Mouse (Mus musculus) neural tube, embryonic 11.5 days (tissue): ENCODE measurements around the gene Hs3st3a1. TPM values are rescaled to one million over a fixed set of nuclear protein-coding genes. Genes with fewer than 3 reads are reported as not detected.

Source experiments
- ATAC-seq: fragments of 200-750 bp; cut with Nextera tagmentation; 2 replicates; pipeline ENCODE4 v1.8.0; 2017; ENCODE audit warnings: moderate number of reproducible peaks, mild to moderate bottlenecking, moderate TSS enrichment, moderate library complexity; ENCODE audit not compliant: insufficient read depth, low FRiP score, low TSS enrichment
- DNase-seq: peaks from one replicate; pipeline ENCODE4 v3.0.0-alpha.2; 2015; ENCODE audit warnings: low spot score
- H3K27ac ChIP-seq: fragments of 300-500 bp; sonication (generic); 2 replicates; pipeline ENCODE4 v1.5.1; 2014; ENCODE audit warnings: low read depth, mild to moderate bottlenecking, low read length
- H3K27me3 ChIP-seq: fragments of 300-500 bp; sonication (generic); 2 replicates; pipeline ENCODE4 v1.6.1; 2014; ENCODE audit warnings: mild to moderate bottlenecking, low read length, mixed read lengths; ENCODE audit not compliant: control insufficient read depth, insufficient read depth
- H3K36me3 ChIP-seq: fragments of 300-500 bp; sonication (generic); 2 replicates; pipeline ENCODE4 v1.6.1; 2014; ENCODE audit warnings: mild to moderate bottlenecking, low read length, moderate library complexity, mixed read lengths; ENCODE audit not compliant: control insufficient read depth, insufficient read depth
- H3K4me1 ChIP-seq: fragments of 300-500 bp; sonication (generic); 2 replicates; pipeline ENCODE4 v1.6.1; 2014; ENCODE audit warnings: low read length, mixed read lengths; ENCODE audit not compliant: control insufficient read depth, insufficient read depth
- H3K4me2 ChIP-seq: fragments of 300-500 bp; sonication (generic); 2 replicates; pipeline ENCODE4 v1.6.1; 2014; ENCODE audit warnings: low read depth, mild to moderate bottlenecking, moderate library complexity
- H3K4me3 ChIP-seq: fragments of 300-500 bp; sonication (generic); 2 replicates; pipeline ENCODE4 v1.5.1; 2014; ENCODE audit warnings: low read depth, low read length
- H3K9ac ChIP-seq: fragments of 300-500 bp; sonication (generic); 2 replicates; pipeline ENCODE4 v1.6.1; 2014; ENCODE audit warnings: mild to moderate bottlenecking, low read length
- H3K9me3 ChIP-seq: fragments of 300-500 bp; sonication (generic); 2 replicates; pipeline ENCODE4 v1.6.1; 2016; ENCODE audit warnings: low read length; ENCODE audit not compliant: control insufficient read depth
- WGBS: fragments of 180-500 bp; shearing (Covaris S2); extraction: QIAGEN DNeasy Blood & Tissue Kit; methylation state at CpG from one replicate; pipeline ENCODE4 v1.1.7; 2014; 5-methylcytosine and 5-hydroxymethylcytosine counted together
- polyA plus RNA-seq: library from polyadenylated mRNA; unstranded; fragments of >200 nt; fragmentation: Nextera tagmentation; extraction: Ambion mirVana; gene quantifications from 2 replicates; pipeline ENCODE4 v1.2.1, GENCODE M21; 2014

Gene Hs3st3a1
- polyA plus RNA-seq, 1 experiment from 2014 or later: 3.0 TPM

GRCm38 (mm10) chr11:64523993-64524570 lies 89.0 kb downstream of the Hs3st3a1 start:
- ATAC-seq (no peak), DNase-seq (no peak)
- Histone ChIP-seq H3K4me3 (no peak overlapping the region), H3K4me1 (no peaks in the 10 kb centered on the region), H3K9me3 (no peaks in the 10 kb centered on the region), H3K9ac (no peak overlapping the region), H3K4me2 (no peak overlapping the region), H3K27me3 (peaks cover 3% of the 10 kb centered on the region; the same call in 1 of the 2 replicates), H3K27ac (no peak overlapping the region), H3K36me3 (no peaks in the 10 kb centered on the region)
- WGBS: 91% methylated on average over 8 of the region's 8 CpGs

- WGBS: 90% methylated on average over 3 of the region's 3 CpGs
- Histone ChIP-seq H3K36me3 (no peaks in the 10 kb centered on the region), H3K27ac (no peak overlapping the region), H3K27me3 (no peaks in the 10 kb centered on the region), H3K4me1 (no peaks in the 10 kb centered on the region), H3K4me2 (no peak overlapping the region), H3K4me3 (no peak overlapping the region), H3K9ac (no peak overlapping the region), H3K9me3 (no peaks in the 10 kb centered on the region)
- DNase-seq (no peak), ATAC-seq (no peak)
Measured at GRCm38 (mm10) chr11:64537230-64537629, 102.1 kb downstream of the Hs3st3a1 start.

GRCm38 (mm10) chr11:64541866-64542265 lies 106.7 kb downstream of the Hs3st3a1 start:
- Histone ChIP-seq H3K27me3 (no peaks in the 10 kb centered on the region), H3K4me1 (no peaks in the 10 kb centered on the region), H3K9me3 (no peaks in the 10 kb centered on the region), H3K27ac (no peak overlapping the region), H3K36me3 (no peaks in the 10 kb centered on the region), H3K9ac (no peak overlapping the region), H3K4me2 (no peak overlapping the region), H3K4me3 (no peak overlapping the region)
- ATAC-seq: no peak
- 82% methylated on average over 9 of the region's 9 CpGs for WGBS
- no peak for DNase-seq

DNA sequence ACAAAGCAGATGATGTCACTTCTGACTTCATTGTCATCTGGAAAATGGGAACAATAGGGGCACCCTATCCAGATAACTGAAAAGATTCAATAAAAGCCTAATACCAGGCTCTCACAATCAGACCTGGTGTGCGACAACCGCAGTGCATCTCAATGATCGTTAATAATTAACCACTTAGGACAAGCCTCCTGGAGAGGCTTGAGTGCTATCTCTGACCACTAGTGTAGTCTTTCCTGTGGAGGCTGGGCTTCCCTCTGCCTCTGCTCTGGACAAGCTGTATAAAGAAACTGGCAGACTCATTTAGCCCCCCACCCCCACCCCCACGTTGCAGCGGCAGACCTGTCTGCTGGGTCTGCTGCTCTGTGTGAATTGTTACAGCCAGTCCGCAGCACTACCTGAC lies 107.2 kb downstream of the Hs3st3a1 start:
- Histone ChIP-seq H3K4me3 (no peak overlapping the region), H3K27me3 (no peaks in the 10 kb centered on the region), H3K9me3 (no peaks in the 10 kb centered on the region), H3K27ac (no peak overlapping the region), H3K4me1 (no peaks in the 10 kb centered on the region), H3K36me3 (no peaks in the 10 kb centered on the region), H3K4me2 (no peak overlapping the region), H3K9ac (no peak overlapping the region)
- WGBS: 23% methylated on average over 6 of the region's 6 CpGs
- ATAC-seq (no peak), DNase-seq (no peak)

DNA sequence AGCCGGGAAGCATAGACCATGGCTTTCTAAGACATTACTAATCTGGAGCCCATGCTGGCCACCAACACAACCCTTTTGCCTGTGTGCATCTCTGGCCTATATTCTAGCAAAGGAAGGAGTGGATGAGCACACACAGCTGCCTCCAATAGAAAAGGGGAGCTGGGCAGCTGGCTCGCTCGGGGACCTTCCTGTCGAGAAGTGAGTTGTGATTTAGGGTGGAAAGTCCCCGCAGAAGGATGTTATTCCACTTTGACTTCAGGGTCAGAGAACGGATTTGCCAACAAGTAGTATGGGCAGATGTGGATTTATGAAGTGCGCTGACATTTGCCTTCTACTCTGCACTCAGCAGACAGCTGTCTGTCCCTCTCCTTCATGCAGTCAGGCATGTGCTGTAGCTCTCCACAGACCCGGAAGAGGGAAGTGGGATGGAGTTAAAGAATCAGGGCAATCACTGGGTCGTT lies 108.1 kb downstream of the Hs3st3a1 start:
- WGBS: 41% methylated on average over 9 of the region's 9 CpGs
- H3K4me1 ChIP-seq: no peaks in the 10 kb centered on the region
- no peak overlapping the region for H3K4me3 ChIP-seq
- H3K9me3 ChIP-seq: no peaks in the 10 kb centered on the region
- H3K4me2 ChIP-seq: no peak overlapping the region
- no peak overlapping the region for H3K27ac ChIP-seq
- no peaks in the 10 kb centered on the region for H3K27me3 ChIP-seq
- H3K9ac ChIP-seq: no peak overlapping the region
- H3K36me3 ChIP-seq: no peaks in the 10 kb centered on the region
- ATAC-seq (no peak), DNase-seq (no peak)

DNA sequence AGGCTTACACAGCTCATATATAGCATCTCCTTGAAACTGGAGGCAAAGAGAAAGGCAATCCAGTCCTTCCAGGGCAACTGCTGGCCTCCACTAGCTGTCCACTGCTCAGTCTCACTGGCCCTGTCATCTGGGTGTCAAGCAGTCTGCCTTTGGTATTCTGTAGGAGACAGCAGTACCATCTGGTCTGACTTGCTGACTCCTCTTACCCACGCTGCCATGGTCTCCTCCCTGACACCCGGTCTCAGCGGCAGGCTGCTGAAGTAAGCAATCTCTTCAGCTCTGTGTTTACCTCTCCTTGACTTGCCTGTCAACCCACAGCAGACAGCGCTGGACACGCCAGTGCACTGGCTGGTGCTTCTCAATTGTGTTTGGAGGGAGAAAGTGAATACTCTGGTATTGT lies 109.1 kb downstream of the Hs3st3a1 start:
- WGBS: 71% methylated on average over 5 of the region's 5 CpGs
- Histone ChIP-seq H3K27me3 (no peaks in the 10 kb centered on the region), H3K36me3 (no peaks in the 10 kb centered on the region), H3K4me1 (no peaks in the 10 kb centered on the region), H3K9ac (no peak overlapping the region), H3K9me3 (no peaks in the 10 kb centered on the region), H3K27ac (no peak overlapping the region), H3K4me3 (no peak overlapping the region), H3K4me2 (no peak overlapping the region)
- DNase-seq (no peak), ATAC-seq (no peak)

DNA sequence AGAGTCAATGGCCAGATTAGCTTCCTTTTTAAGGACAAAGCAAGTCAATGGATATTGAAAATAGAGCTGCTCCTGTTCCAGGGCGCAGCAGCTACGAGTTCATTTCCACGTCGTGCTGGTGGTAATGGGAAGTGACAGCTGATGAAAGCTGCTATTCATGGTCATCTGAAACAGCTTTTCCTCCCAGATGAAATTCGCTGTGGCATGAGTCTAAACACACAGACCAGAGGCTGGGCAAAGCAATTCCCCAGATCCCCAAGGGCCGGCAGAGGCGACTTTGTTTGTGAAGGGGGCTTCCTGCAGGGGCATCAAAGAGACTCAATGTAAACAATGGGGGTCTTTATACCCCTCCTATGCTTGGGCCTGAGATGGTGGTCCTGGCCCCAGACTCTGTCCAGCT lies 114.2 kb downstream of the Hs3st3a1 start:
- WGBS: 51% methylated on average over 7 of the region's 7 CpGs
- no peaks in the 10 kb centered on the region for H3K4me1 ChIP-seq
- H3K4me3 ChIP-seq: no peak overlapping the region
- H3K4me2 ChIP-seq: no peak overlapping the region
- no peak overlapping the region for H3K9ac ChIP-seq
- H3K27ac ChIP-seq: no peak overlapping the region
- no peaks in the 10 kb centered on the region for H3K9me3 ChIP-seq
- DNase-seq: no peak
- H3K36me3 ChIP-seq: no peaks in the 10 kb centered on the region
- no peaks in the 10 kb centered on the region for H3K27me3 ChIP-seq
- ATAC-seq: no peak

- Histone ChIP-seq H3K4me3 (no peak overlapping the region), H3K4me2 (no peak overlapping the region), H3K27me3 (no peaks in the 10 kb centered on the region), H3K36me3 (no peaks in the 10 kb centered on the region), H3K4me1 (no peaks in the 10 kb centered on the region), H3K9ac (no peak overlapping the region), H3K9me3 (no peaks in the 10 kb centered on the region), H3K27ac (no peak overlapping the region)
- 64% methylated on average over 8 of the region's 8 CpGs for WGBS
- DNase-seq (no peak), ATAC-seq (no peak)
Measured at GRCm38 (mm10) chr11:64549955-64550354, 114.8 kb downstream of the Hs3st3a1 start.

DNA sequence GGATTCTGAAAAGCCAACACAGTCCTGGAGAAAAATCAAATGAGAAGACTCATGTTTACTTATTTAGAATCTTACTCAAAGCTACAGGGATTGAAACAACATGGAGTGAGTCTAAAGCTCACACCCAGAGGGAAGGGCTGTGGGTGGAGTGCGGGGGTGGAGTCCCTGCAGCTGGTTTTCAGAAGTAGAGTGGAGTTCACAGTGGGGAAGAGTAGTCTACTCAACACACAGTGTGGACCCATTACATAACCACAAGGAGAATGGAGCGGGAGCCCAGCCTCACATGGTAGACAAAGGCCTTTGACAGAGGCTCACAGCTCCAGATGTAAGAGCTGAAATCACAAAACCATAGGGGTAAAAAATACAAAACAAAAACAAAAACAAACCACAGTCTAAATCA lies 123.2 kb downstream of the Hs3st3a1 start:
- ATAC-seq: no peak
- WGBS: 88% methylated on average over 2 of the region's 2 CpGs

More for the DNA sequence above, 123.2 kb downstream of the Hs3st3a1 start:
- H3K4me1 ChIP-seq: no peaks in the 10 kb centered on the region
- no peak overlapping the region for H3K4me3 ChIP-seq
- H3K9me3 ChIP-seq: no peaks in the 10 kb centered on the region
- H3K27me3 ChIP-seq: no peaks in the 10 kb centered on the region
- no peak overlapping the region for H3K4me2 ChIP-seq
- H3K9ac ChIP-seq: no peak overlapping the region
- H3K36me3 ChIP-seq: no peaks in the 10 kb centered on the region
- no peak for DNase-seq
- H3K27ac ChIP-seq: no peak overlapping the region
